Mouse (Mus musculus) kidney, adult 2 months (tissue): ENCODE results near the gene Cyp4a32.

Experiments used
- CTCF ChIP-seq: fragments of 200-500 bp; conservative IDR thresholded peaks from 2 replicates; pipeline ENCODE4 v1.5.1; 2011; ENCODE audit warnings: low read depth, mild to moderate bottlenecking, control low read depth, low read length, moderate library complexity, mixed read lengths; ENCODE audit not compliant: insufficient read depth, insufficient read length
- POLR2A ChIP-seq: fragments of 200-500 bp; IDR thresholded peaks from one replicate; pipeline ENCODE4 v1.6.1; 2011; ENCODE audit warnings: low read depth, low read length, control low read depth

- no peak for TF ChIP-seq POLR2A
- TF ChIP-seq CTCF: no peak
These were observed 13.2 kb downstream of the Cyp4a32 start for GRCm38 (mm10) chr4:115614005-115614404.
